Mouse (Mus musculus): ENCODE measurements at regions not wholly inside any gene's neighbourhood (a gene's known extent, or its start where the extent isn't known, plus 50 kb on each side); places are given as distances from the start of the nearest gene placed in this dataset.

- TF ChIP-seq POLR2A (IDR thresholded peaks at IDR 0.05; ENCODE audit: low read depth, low read length), result no peak
- TF ChIP-seq CTCF (conservative IDR thresholded peaks at IDR 0.05; ENCODE audit: insufficient read depth, insufficient read length, low read depth, low read length), result no peak
Measured at GRCm38 (mm10) chr13:102132696-102133095, 364.7 kb upstream of the Pik3r1 start.
